Mouse (Mus musculus) lung, adult 18-20 months (tissue): ENCODE data around the gene Gm7792.
"Not testable (repeated sequence)": the region's sequence is repeated elsewhere in the genome, so short reads cannot be mapped to it uniquely, and the experiment has no call there.

Experiments used
- DNase-seq, 2 experiments: peaks; one replicate each; pipeline ENCODE4 v3.0.0; 2022; ENCODE audit warnings: mixed read lengths in 2 of 2

Gm7792 gene

GRCm38 (mm10) chr5:93843476-93843875, at the start of gene Gm7792:
Gm7792 (plus strand) TSS chr5:93843776.
- DNase-seq = not testable (repeated sequence)
